Mouse (Mus musculus): ENCODE measurements around the gene Ear6.

DNA sequence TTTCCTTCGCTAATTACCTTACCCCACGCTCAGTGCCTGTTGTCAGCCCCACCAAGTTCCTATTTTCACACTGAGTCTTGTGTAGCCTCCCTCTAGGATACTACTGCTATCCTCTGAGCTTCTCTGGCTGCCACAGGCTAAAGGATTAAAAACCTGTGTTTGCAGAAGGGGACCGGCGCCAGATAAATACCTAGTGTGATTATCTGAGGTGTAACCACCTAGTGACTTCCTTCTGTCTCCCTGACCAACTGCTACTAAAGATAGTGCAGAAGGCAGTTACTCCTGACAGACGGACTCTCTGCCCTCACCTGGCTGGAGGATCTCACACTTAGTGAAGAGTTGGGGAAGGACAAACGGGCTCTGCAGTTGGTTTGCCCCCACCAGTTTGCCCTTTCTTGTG is 42.5 kb downstream of the Ear6 start:
- TF ChIP-seq POLR2A (IDR thresholded peaks at IDR 0.05; ENCODE audit: insufficient read length, low read depth) (no peak), USF1 (IDR thresholded peaks at IDR 0.05; ENCODE audit: low read depth) (no peak), REST (IDR thresholded peaks at IDR 0.05; ENCODE audit: insufficient read depth, insufficient read length) (no peak), MAX (IDR thresholded peaks at IDR 0.05; ENCODE audit: low read depth) (no peak), MYOG (IDR thresholded peaks at IDR 0.05; ENCODE audit: control insufficient read depth in 1 of 3, insufficient read depth in 1 of 3, insufficient read length in 2 of 3, low read depth in 2 of 3) (no peak), POLR2AphosphoS2 (IDR thresholded peaks at IDR 0.05; ENCODE audit: insufficient read length, low read depth) (no peak)
